Mouse (Mus musculus) B cell, adult 2 months (primary cell): ENCODE data around the gene Olfr959.

Experiments
- DNase-seq, 2 experiments: peaks; one replicate each; pipeline ENCODE4 v3.0.0; 2022

Olfr959 gene

GRCm38 (mm10) chr9:39575469-39575868, at the start of gene Olfr959:
Gene Olfr959, minus strand, starts transcription at chr9:39575569.
- no peak for DNase-seq

GRCm38 (mm10) chr9:39624711-39625110, 49.3 kb upstream of the Olfr959 start:
- no peak for DNase-seq

- DNase-seq: no peak
These were observed 48.4 kb upstream of the Olfr959 start for GRCm38 (mm10) chr9:39623783-39624182.

GRCm38 (mm10) chr9:39621073-39621472, 45.7 kb upstream of the Olfr959 start, which contains the start of gene Olfr960:
Gene Olfr960, plus strand, starts transcription at chr9:39621373.
- DNase-seq: no peak

GRCm38 (mm10) chr9:39611953-39612352, 36.6 kb upstream of the Olfr959 start:
- DNase-seq: no peak

- no peak for DNase-seq
These were observed 35.0 kb upstream of the Olfr959 start, which contains the start of gene Olfr148 for GRCm38 (mm10) chr9:39610355-39610754. Gene Olfr148, plus strand, starts transcription at chr9:39610655.

- no peak for DNase-seq
These were observed 33.1 kb upstream of the Olfr959 start for GRCm38 (mm10) chr9:39608497-39608896.

- no peak for DNase-seq
These were observed 28.7 kb upstream of the Olfr959 start, which contains the start of gene AW551984 for GRCm38 (mm10) chr9:39603999-39604453. Gene AW551984, minus strand, starts transcription at chr9:39604403.

GRCm38 (mm10) chr9:39603333-39603845, 28.0 kb upstream of the Olfr959 start:
- DNase-seq: no peak

- DNase-seq: no peak
These were observed 27.4 kb upstream of the Olfr959 start for GRCm38 (mm10) chr9:39602536-39603332.

- DNase-seq: no peak
These were observed 1.7 kb upstream of the Olfr959 start for GRCm38 (mm10) chr9:39577050-39577449.

- no peak for DNase-seq
These were observed 17.1 kb downstream of the Olfr959 start for GRCm38 (mm10) chr9:39558349-39558647.

- no peak for DNase-seq
These were observed 17.6 kb downstream of the Olfr959 start for GRCm38 (mm10) chr9:39557529-39558348.

GRCm38 (mm10) chr9:39553946-39554345, 21.4 kb downstream of the Olfr959 start, which contains the start of gene Olfr958:
Gene Olfr958, minus strand, starts transcription at chr9:39554054.
- no peak for DNase-seq

- DNase-seq: no peak
These were observed 24.6 kb downstream of the Olfr959 start for GRCm38 (mm10) chr9:39550806-39551205.

GRCm38 (mm10) chr9:39523616-39524285, 51.6 kb downstream of the Olfr959 start:
- DNase-seq: no peak
